Mouse (Mus musculus): Measurements from ENCODE around the gene Nubp1. TPM values are rescaled to one million over a fixed set of nuclear protein-coding genes. Genes with fewer than 3 reads are reported as not detected.
A peak's percentile ranks its signal among the peaks of the same experiment; 100 is the strongest.

Nubp1 gene
- total and polyA plus RNA-seq, 2 experiments, result 16.4 to 24.5 TPM

- H3K36me3 ChIP-seq (ENCODE audit: control insufficient read depth, insufficient read depth, low read length), result no peaks in the 10 kb centered on the region
- H3K27ac ChIP-seq (replicated peaks; ENCODE audit: insufficient read depth, low read depth, low read length), result peak overlapping the region; percentile 56
- 20% methylated on average over 2 of the region's 2 CpGs for WGBS
- H3K4me3 ChIP-seq (ENCODE audit: insufficient read depth, low read depth, low read length), result no peak overlapping the region
- no peaks in the 10 kb centered on the region for H3K27me3 ChIP-seq (ENCODE audit: control insufficient read depth, insufficient read depth, low read length)
- H3K79me2 ChIP-seq (ENCODE audit: control insufficient read depth, insufficient read depth, low read length), result no peaks in the 10 kb centered on the region
- peaks cover 25% of the 10 kb centered on the region for H3K4me1 ChIP-seq (ENCODE audit: control insufficient read depth, insufficient read depth, low read length)
- no peak overlapping the region for H3K9ac ChIP-seq (ENCODE audit: low read depth, low read length)
- no peak for TF ChIP-seq POLR2A (IDR thresholded peaks at IDR 0.05; ENCODE audit: extremely low read depth, insufficient read depth, low read length)
- no peak for TF ChIP-seq CTCF (IDR thresholded peaks at IDR 0.05; ENCODE audit: low read depth, low read length)
- DNase-seq (ENCODE audit: extremely low read depth, low read depth, low spot score), result peak; percentile 87
Observed at GRCm38 (mm10) chr16:10451906-10452305, 40.2 kb downstream of the Nubp1 start.

DNA sequence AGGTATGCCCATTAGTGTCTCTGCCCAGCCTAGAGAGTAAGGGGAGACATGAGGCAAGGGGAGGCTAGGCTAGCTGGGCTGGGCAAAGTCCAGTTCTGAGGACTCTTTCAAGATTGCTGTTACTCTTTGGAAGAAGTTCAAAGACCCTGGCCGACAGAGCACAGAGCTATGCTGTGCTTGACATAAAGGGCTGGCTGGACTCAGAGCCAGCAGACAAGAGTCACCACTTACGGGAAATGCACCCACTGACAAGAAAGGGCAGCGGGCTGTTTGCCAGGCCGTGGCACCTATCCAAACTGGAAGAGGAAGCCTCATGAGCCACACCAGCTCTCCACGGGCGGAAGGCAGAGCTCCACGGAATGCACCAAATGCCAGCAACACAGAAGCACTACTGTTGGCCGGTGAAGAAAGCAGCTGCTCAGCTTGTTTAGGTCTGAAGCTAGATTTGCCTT is 40.7 kb downstream of the Nubp1 start:
- Histone ChIP-seq H3K9ac (ENCODE audit: low read depth, low read length) (no peak overlapping the region), H3K79me2 (ENCODE audit: control insufficient read depth, insufficient read depth, low read length) (no peaks in the 10 kb centered on the region), H3K4me3 (ENCODE audit: insufficient read depth, low read depth, low read length) (no peak overlapping the region), H3K36me3 (ENCODE audit: control insufficient read depth, insufficient read depth, low read length) (no peaks in the 10 kb centered on the region), H3K27me3 (ENCODE audit: control insufficient read depth, insufficient read depth, low read length) (no peaks in the 10 kb centered on the region), H3K4me1 (ENCODE audit: control insufficient read depth, insufficient read depth, low read length) (peaks cover 25% of the 10 kb centered on the region), H3K27ac (replicated peaks; ENCODE audit: insufficient read depth, low read depth, low read length) (peak overlapping the region; percentile 58; the same call in 1 of the 2 replicates)
- WGBS, result 7% methylated on average over 8 of the region's 8 CpGs
- peak; percentile 66 for DNase-seq (ENCODE audit: extremely low read depth, low read depth, low spot score)
- TF ChIP-seq CTCF (IDR thresholded peaks at IDR 0.05; ENCODE audit: low read depth, low read length) (no peak), POLR2A (IDR thresholded peaks at IDR 0.05; ENCODE audit: extremely low read depth, insufficient read depth, low read length) (no peak)

DNA sequence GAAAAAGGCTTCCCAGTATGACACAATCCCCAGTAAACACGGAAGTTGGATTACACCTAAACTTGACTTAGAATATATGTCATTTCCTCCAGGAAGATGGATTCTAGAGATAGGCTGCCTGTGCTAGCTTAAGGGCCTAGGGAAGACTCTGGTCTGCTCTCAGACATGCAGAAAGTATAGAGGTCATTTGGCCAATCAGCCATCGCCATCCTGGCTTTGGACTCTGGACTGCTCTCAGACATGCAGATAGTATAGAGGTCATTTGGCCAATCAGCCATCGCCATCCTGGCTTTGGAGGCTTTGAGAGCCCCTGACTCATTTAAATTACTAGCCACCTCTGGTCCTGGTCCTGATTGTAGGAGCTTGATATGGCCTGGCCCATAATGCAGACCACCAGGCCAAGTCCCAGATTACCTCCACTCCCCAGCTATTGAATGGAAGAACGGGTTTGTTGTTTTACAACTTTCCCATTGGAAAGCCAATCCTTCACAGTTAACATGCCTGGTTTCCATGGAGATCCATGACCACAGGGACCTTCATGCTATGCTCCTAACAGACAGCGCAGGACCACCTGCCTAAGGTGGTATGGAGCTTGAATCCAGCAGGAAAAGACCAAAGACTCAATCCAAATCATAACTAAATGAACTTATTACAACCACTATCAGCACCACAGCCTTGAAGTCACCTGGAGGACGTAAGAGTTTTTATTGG is 42.3 kb downstream of the Nubp1 start:
- no peak for TF ChIP-seq CTCF (IDR thresholded peaks at IDR 0.05; ENCODE audit: low read depth, low read length)
- TF ChIP-seq POLR2A (IDR thresholded peaks at IDR 0.05; ENCODE audit: extremely low read depth, insufficient read depth, low read length), result no peak
- 78% methylated on average over 6 of the region's 6 CpGs for WGBS
- peaks cover 21% of the 10 kb centered on the region for H3K4me1 ChIP-seq (ENCODE audit: control insufficient read depth, insufficient read depth, low read length)
- DNase-seq (ENCODE audit: extremely low read depth, low read depth, low spot score), result no peak
- H3K27ac ChIP-seq (replicated peaks; ENCODE audit: insufficient read depth, low read depth, low read length), result no peak overlapping the region
- H3K4me3 ChIP-seq (ENCODE audit: insufficient read depth, low read depth, low read length), result no peak overlapping the region
- no peak overlapping the region for H3K9ac ChIP-seq (ENCODE audit: low read depth, low read length)
- no peaks in the 10 kb centered on the region for H3K79me2 ChIP-seq (ENCODE audit: control insufficient read depth, insufficient read depth, low read length)
- no peaks in the 10 kb centered on the region for H3K27me3 ChIP-seq (ENCODE audit: control insufficient read depth, insufficient read depth, low read length)
- no peaks in the 10 kb centered on the region for H3K36me3 ChIP-seq (ENCODE audit: control insufficient read depth, insufficient read depth, low read length)

DNA sequence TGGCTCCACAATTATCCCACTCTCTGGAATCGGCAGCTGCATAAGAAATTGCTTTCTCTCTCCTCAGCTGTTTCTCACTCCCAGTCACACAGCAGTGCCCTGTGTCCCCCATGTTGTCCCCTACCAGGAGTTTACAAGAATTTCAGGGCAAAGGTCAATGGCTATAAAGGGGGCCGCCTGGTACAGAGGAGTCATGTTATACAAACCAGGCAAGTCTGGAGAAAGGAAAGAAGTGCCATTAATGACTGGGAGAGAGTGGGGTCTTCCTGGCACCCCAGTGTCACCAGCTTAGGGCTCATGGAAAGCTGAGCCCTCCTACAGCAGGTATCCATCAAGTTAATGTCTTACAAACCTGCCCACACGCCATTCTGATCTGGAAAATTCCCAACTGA is 42.8 kb downstream of the Nubp1 start:
- Histone ChIP-seq H3K36me3 (ENCODE audit: control insufficient read depth, insufficient read depth, low read length) (no peaks in the 10 kb centered on the region), H3K79me2 (ENCODE audit: control insufficient read depth, insufficient read depth, low read length) (no peaks in the 10 kb centered on the region), H3K27ac (replicated peaks; ENCODE audit: insufficient read depth, low read depth, low read length) (no peak overlapping the region), H3K4me1 (ENCODE audit: control insufficient read depth, insufficient read depth, low read length) (peaks cover 16% of the 10 kb centered on the region), H3K27me3 (ENCODE audit: control insufficient read depth, insufficient read depth, low read length) (no peaks in the 10 kb centered on the region), H3K9ac (ENCODE audit: low read depth, low read length) (no peak overlapping the region), H3K4me3 (ENCODE audit: insufficient read depth, low read depth, low read length) (no peak overlapping the region)
- TF ChIP-seq POLR2A (IDR thresholded peaks at IDR 0.05; ENCODE audit: extremely low read depth, insufficient read depth, low read length) (no peak), CTCF (IDR thresholded peaks at IDR 0.05; ENCODE audit: low read depth, low read length) (no peak)
- WGBS, result 69% methylated on average over 3 of the region's 3 CpGs
- no peak for DNase-seq (ENCODE audit: extremely low read depth, low read depth, low spot score)

DNA sequence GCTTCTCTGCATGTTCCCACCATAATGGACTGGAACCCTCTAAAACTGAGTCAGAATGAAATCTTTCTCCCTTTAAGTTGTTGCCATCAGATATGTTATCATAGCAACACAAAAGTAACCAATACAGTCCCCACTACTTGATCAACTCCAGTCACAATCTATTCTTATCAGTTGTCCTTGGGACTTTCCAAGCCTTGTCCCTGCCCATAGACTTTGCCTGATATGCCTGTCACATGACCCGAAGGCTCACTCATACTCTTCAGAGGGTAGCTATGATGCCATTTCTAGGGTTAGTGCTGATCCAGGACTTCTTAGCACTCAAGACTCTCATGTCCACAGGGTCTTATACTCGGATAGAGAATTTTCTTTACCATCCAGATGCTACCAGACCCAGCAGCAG is 48.4 kb downstream of the Nubp1 start:
- TF ChIP-seq POLR2A (IDR thresholded peaks at IDR 0.05; ENCODE audit: extremely low read depth, insufficient read depth, low read length) (no peak), CTCF (IDR thresholded peaks at IDR 0.05; ENCODE audit: low read depth, low read length) (no peak)
- 65% methylated on average over 2 of the region's 2 CpGs for WGBS
- no peak for DNase-seq (ENCODE audit: extremely low read depth, low read depth, low spot score)
- Histone ChIP-seq H3K27me3 (ENCODE audit: control insufficient read depth, insufficient read depth, low read length) (no peaks in the 10 kb centered on the region), H3K9ac (ENCODE audit: low read depth, low read length) (no peak overlapping the region), H3K79me2 (ENCODE audit: control insufficient read depth, insufficient read depth, low read length) (no peaks in the 10 kb centered on the region), H3K27ac (replicated peaks; ENCODE audit: insufficient read depth, low read depth, low read length) (no peak overlapping the region), H3K36me3 (ENCODE audit: control insufficient read depth, insufficient read depth, low read length) (no peaks in the 10 kb centered on the region), H3K4me3 (ENCODE audit: insufficient read depth, low read depth, low read length) (no peak overlapping the region), H3K4me1 (ENCODE audit: control insufficient read depth, insufficient read depth, low read length) (peaks cover 7% of the 10 kb centered on the region)

DNA sequence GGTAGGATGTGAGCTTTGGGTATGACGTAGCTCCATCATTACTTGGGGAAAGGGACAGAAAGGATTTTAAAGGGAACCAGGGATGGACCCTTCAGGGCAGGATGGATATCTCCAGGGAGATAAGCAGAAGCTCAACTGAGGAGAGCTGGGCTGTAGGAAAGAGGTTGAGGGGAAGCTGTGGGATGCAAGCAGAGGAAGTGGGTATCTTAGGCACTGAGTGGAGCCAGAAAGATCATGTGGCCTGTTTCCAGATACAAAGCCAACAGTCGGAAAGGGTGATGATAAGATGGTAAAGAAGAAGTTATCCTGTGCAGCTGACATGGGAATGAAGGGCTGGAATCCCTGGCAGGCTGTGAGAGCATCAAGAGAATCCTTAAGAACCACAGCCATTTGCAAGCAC is 49.4 kb downstream of the Nubp1 start:
- H3K4me3 ChIP-seq (ENCODE audit: insufficient read depth, low read depth, low read length), result no peak overlapping the region
- H3K4me1 ChIP-seq (ENCODE audit: control insufficient read depth, insufficient read depth, low read length), result peaks cover 8% of the 10 kb centered on the region; the same call in 1 of the 2 replicates
- no peaks in the 10 kb centered on the region for H3K79me2 ChIP-seq (ENCODE audit: control insufficient read depth, insufficient read depth, low read length)
- no peak overlapping the region for H3K9ac ChIP-seq (ENCODE audit: low read depth, low read length)
- WGBS, result 71% methylated on average over 2 of the region's 2 CpGs
- TF ChIP-seq CTCF (IDR thresholded peaks at IDR 0.05; ENCODE audit: low read depth, low read length) (no peak), POLR2A (IDR thresholded peaks at IDR 0.05; ENCODE audit: extremely low read depth, insufficient read depth, low read length) (no peak)
- no peaks in the 10 kb centered on the region for H3K27me3 ChIP-seq (ENCODE audit: control insufficient read depth, insufficient read depth, low read length)
- no peaks in the 10 kb centered on the region for H3K36me3 ChIP-seq (ENCODE audit: control insufficient read depth, insufficient read depth, low read length)
- H3K27ac ChIP-seq (replicated peaks; ENCODE audit: insufficient read depth, low read depth, low read length), result no peak overlapping the region
- DNase-seq (ENCODE audit: extremely low read depth, low read depth, low spot score), result no peak

Data from liver, adult 2 months (tissue).